Mouse (Mus musculus) cerebellum, adult 2 months (tissue): ENCODE measurements around the gene Ccdc114.

ENCODE experiments used
- CTCF ChIP-seq: fragments of 200-500 bp; IDR thresholded peaks from 2 replicates; pipeline ENCODE4 v1.5.1; 2011; ENCODE audit warnings: low read depth, mild to moderate bottlenecking, control low read depth, low read length, moderate library complexity, borderline replicate concordance; ENCODE audit not compliant: insufficient read depth
- POLR2A ChIP-seq: fragments of 200-500 bp; IDR thresholded peaks from 2 replicates; pipeline ENCODE4 v1.6.1; 2011; ENCODE audit warnings: low read length, control low read depth, borderline replicate concordance; ENCODE audit not compliant: insufficient read depth

GRCm38 (mm10) chr7:45895931-45896516 is 27.8 kb upstream of the Ccdc114 start:
- TF ChIP-seq CTCF (no peak), POLR2A (no peak)
